Mouse (Mus musculus) large intestine, adult 2 months (tissue): ENCODE data around the gene Nhsl1. TPM values are rescaled to one million over a fixed set of nuclear protein-coding genes. Genes with fewer than 3 reads are reported as not detected.
"Not testable (repeated sequence)": the region's sequence is repeated elsewhere in the genome, so short reads cannot be mapped to it uniquely, and the experiment has no call there.

Experiments
- DNase-seq: peaks from one replicate; pipeline ENCODE4 v3.0.0-alpha.2; 2012; ENCODE audit warnings: low read depth, low spot score
- WGBS: fragments of 180-500 bp; shearing (Covaris S2); methylation state at CpG from one replicate; pipeline ENCODE4 v1.1.7; 2018; 5-methylcytosine and 5-hydroxymethylcytosine counted together
- polyA plus RNA-seq: library from polyadenylated mRNA; depleted of rRNA; stranded (reverse); fragments of >200 nt; gene quantifications from 2 replicates; pipeline ENCODE4 v1.2.3, GENCODE M21; 2012

Gene Nhsl1
- polyA plus RNA-seq, 1 experiment, result 20.9 TPM

DNA sequence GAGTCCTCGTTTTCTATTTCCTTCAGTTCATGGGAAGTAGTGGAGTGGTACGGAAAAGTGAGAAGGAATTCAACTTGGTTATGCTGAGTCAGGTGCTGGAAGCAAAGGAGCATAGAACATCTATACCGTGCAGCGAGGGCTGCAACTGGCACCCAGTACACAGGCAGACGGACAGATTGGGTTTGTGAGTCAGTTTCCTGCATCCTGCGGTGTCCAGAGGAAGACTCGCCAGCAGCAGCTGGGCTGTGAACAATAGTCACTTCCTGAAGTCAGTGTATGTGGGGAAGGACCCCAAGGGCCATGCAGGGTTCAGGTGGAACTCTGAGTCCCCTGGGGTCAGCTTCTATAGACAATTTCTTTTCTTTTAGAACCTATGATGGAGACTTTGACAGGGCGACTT, 111.4 kb downstream of the Nhsl1 start:
- no peak for DNase-seq
- WGBS, result 77% methylated on average over 8 of the region's 8 CpGs

DNA sequence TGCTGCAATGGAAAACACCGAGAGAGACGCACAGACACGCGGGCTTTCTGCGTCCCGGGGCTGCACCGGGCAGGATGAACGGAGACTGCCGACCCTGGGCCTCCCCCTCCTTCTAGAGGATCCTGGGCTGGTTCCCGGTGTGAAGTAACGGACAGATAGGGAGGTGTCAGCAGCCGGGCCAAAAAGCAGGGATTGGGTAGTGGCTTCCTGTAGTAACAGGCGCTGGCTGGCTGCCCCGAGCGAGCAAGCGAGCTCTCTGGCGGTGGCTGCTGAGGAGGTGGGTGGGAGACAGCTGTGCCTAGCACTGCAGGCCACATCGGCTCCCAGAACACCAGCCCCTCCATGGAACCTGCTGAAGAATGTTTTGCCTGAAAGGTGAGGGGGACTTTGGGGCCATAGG, 112.2 kb downstream of the Nhsl1 start:
- DNase-seq, result no peak
- 24% methylated on average over 18 of the region's 18 CpGs for WGBS

- 74% methylated on average over 3 of the region's 3 CpGs for WGBS
- no peak for DNase-seq
Observed at GRCm38 (mm10) chr10:18431546-18431945, 112.8 kb downstream of the Nhsl1 start.

GRCm38 (mm10) chr10:18435454-18435853, 116.7 kb downstream of the Nhsl1 start:
- WGBS, result 65% methylated on average over 6 of the region's 6 CpGs
- DNase-seq, result no peak

DNA sequence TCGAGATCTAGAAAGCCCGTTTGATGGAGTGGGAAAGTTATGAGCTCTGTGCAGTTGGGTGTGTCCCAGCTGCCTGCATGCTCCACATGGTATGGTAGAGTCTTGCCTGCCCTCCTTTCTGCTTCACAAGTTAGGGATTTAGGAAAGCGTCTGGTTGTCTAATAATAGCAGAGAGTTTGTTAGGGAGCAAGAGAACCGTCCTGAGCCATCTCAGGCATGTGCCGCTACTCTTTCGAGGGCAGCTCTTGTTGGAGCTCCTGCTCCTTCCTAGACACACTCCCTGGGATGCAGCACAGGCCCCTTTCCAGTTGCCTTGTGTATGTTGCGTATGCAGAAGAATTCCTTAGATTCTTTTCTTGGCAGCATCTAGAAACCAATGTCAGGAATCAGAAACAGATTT, 117.2 kb downstream of the Nhsl1 start:
- 67% methylated on average over 7 of the region's 7 CpGs for WGBS
- DNase-seq, result no peak

- WGBS, result 73% methylated on average over 2 of the region's 2 CpGs
- DNase-seq, result no peak
Observed at GRCm38 (mm10) chr10:18437584-18437983, 118.8 kb downstream of the Nhsl1 start.

GRCm38 (mm10) chr10:18445603-18446358, 127.0 kb downstream of the Nhsl1 start:
- no peak for DNase-seq
- 56% methylated on average over 6 of the region's 6 CpGs for WGBS

DNA sequence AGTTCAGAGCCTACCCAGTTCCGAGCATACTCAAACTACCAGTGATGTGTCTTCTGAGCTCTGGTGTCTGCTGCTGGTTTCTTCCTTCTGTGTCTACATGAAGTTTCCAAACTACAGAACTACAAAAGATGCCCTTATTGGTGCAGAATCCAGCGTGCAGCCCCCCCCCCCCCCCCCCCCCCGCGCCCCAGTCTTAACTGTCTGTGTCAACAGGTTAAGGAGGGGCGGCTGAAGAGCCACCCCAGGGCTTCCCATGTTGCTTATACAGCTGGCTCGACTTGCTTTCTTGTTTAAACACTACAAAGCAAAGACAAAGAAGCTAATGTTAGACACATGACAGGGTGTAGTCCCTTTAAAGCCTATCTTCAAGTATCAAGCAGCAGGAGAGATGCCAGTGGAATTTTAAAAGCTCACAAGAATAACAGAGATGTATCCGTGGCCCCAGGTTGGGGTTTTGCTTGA, 127.6 kb downstream of the Nhsl1 start:
- 18% methylated on average over 7 of the region's 7 CpGs for WGBS
- no peak for DNase-seq

DNA sequence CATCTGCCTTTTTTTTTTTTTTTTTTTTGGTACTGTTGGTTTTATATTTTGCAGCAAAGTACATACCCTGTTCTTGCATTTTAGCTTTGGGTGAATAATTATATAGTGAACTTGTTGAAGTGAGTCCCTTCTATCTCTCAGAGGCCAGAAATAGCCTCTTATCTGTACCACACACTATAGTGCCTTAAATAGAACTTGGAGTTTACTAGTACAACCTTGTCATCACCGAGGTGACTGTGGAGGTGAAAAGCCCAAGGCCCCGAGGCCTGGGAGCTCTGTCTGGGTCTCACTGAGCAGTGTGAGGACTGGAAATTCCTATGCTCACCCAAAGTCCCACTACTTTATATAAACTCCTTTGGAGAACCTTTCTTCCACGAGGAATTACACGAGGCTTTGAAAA, 128.5 kb downstream of the Nhsl1 start:
- WGBS, result 63% methylated on average over 4 of the region's 4 CpGs
- DNase-seq, result no peak

DNA sequence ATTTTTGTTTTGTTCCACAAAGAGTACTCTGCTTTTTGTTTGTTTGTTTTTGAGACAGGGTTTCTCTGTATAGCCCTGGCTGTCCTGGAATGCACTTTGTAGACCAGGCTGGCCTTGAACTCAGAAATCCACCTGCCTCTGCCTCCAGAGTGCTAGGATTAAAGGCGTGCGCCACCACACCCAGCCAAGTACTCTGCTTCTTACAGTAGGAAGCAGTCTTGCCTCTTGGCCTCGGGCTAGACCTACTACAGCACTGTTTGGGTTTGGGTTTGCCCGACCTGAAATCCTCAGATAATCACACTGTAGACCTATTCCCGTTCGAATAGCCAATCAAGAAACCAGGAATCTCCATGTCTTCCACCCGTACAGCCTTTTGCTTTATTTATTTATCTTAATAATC, 130.1 kb downstream of the Nhsl1 start:
- WGBS, result 88% methylated on average over 7 of the region's 7 CpGs

DNA sequence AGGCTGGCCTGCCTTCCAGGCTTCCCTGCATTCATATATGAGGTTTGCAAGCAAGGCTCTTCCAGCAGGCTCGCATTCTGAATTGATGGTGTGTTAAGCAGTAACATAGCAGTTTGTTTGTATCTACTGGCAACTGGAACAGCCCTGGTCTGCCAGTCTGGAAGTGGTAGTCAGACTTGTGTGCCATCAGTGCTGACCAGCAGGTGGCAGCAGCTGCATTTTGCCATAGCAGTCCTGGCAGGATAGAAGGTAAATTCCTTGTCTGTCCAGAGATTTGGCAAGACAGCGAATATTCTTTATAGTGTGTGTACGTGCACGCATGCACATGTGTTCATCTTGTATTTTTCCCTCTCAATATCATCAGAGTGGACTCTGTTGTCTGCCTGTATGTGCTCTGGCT, 134.6 kb downstream of the Nhsl1 start:
- DNase-seq, result no peak
- WGBS, result 8% methylated on average over 4 of the region's 4 CpGs

More for the DNA sequence above, 130.1 kb downstream of the Nhsl1 start:
- DNase-seq, result not testable (repeated sequence)

GRCm38 (mm10) chr10:18454161-18454560, 135.4 kb downstream of the Nhsl1 start:
- 54% methylated on average over 3 of the region's 3 CpGs for WGBS
- DNase-seq, result no peak

GRCm38 (mm10) chr10:18455301-18455920, 136.6 kb downstream of the Nhsl1 start:
- no peak for DNase-seq
- WGBS, result 97% methylated on average over 10 of the region's 10 CpGs

- no peak for DNase-seq
- 91% methylated on average over 8 of the region's 8 CpGs for whole genome bisulfite sequencing
Observed at GRCm38 (mm10) chr10:18457808-18458475, 139.2 kb downstream of the Nhsl1 start.

DNA sequence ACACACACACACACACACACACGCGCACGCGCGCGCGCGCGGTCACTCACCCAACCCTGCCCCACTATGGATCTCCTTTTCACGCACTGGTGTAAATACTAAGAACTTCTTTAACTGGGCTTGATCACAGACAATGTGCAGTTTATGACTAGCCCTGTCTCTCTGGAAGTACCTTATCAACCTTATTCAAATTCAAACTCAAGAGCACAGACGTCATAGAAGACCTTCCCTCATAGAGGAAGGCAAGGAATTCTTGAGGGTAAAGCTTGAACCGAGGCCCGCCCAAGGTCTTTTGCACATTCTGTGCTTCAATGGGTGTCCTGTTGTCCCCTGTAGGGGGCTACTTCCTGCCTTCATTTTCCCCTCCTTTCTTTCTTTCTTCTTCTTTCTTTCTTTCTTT, 142.6 kb downstream of the Nhsl1 start:
- DNase-seq, result no peak
- WGBS, result 95% methylated on average over 13 of the region's 13 CpGs

DNA sequence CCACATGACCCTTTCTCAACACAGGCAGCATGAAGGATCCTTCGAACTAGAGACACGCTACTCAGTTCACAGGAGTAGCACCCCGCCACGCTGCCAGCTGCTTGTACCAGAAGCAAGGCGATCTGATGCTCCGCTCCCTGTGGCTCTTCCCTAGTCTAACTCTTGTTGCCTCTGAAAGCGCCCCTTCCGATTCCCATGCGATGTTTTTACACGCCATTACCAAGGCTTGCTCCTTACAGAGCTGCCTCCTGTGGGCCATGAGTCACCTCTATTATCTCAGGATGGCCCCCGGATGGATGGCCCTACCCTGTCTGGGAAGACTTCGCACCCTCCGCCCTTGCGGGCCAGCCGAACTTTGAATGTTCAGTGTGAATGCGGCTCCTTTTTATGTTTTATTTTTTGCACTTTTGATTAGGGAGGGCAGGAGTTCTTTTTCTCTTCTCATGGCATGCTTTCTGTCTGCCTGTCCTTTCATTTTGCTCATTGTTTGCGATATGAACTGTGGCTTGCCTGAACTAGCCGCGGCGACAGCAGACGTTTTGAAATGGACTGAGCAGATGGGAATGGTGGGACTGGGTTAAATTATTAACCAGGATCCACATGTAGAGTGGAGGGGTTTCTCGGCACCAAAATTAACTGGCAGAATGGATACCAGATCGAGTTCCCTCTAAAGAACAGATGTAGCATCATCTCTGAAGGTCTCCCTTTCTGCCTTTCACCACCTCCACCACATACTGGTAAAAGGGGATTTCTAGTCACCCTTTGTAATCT, 144.5 kb downstream of the Nhsl1 start:
- DNase-seq, result no peak
- 41% methylated on average over 23 of the region's 23 CpGs for WGBS

DNA sequence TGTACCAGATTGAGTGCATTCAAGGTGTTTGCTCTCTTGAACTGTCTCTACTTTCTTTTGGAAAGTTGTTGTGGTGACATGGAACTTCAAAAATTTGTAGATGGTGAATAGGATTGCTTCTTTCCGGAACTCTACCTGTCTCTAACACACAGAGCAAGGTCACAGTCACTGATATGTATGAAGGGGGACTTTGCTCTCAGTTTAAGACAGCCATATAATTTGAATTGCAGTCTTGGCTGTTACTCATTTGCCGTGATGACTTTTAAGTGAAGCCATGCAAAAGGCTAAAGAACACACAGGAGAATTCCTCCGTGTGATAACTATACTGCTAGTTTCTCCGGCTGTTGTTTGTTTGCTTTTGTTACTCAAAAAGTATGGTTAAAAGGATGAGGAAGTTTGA, 149.6 kb downstream of the Nhsl1 start:
- no peak for DNase-seq
- 15% methylated on average over 4 of the region's 4 CpGs for WGBS

DNA sequence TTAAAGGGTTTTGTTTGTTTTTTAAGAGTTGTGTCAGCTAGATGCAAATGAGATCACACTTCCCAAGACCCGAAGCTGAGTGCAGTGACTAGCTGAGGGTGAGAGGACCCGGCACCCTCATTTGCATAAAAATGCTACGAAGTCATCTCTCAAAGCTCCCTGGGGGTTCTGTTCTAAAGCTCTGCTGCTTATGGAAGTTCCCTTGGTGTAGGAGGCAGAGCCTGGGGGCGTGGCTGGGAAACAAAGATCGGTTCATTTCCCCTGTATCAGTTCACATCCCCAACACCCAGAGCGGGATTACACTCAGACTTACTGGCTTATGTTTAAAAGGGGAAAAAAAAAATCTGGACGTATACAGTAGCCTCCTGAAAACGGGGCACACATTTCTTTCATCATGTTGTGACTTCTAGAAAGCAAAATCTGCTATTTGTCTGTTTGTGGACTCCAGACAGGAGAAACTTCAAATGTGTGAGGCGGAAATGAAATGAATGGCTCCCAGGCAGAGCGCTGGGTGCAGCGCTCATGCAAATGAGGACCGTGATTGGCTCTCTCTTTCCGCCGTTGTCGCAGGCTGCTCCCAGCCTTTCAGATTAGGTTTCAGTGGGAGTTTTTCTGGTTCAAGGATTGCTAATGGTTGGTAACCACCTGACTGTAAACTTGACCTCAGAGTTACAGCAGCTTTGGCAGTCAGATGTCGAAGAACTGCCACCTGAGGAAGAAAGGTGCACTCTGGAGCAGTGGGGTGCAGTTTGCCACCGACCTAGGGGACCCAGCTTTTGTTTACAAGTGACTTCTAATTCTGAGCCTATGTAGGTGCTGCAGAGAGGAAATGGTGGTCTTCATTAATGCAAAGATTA, 150.7 kb downstream of the Nhsl1 start:
- 6% methylated on average over 17 of the region's 17 CpGs for WGBS
- peak; percentile 68 for DNase-seq
